Mouse (Mus musculus) liver, embryonic 13.5 days (tissue): ENCODE measurements around the gene Blzf1. TPM values are rescaled to one million over a fixed set of nuclear protein-coding genes. Genes with fewer than 3 reads are reported as not detected.
A peak's percentile ranks its signal among the peaks of the same experiment; 100 is the strongest.

Source experiments
- ATAC-seq: fragments of 200-750 bp; cut with Nextera tagmentation; 2 replicates; pipeline ENCODE4 v1.8.0; 2017; ENCODE audit warnings: low read depth, mild to moderate bottlenecking, moderate number of reproducible peaks, moderate library complexity
- DNase-seq: peaks from one replicate; pipeline ENCODE4 v3.0.0; 2022
- H3K27ac ChIP-seq: fragments of 300-500 bp; sonication (generic); 2 replicates; pipeline ENCODE4 v1.5.1; 2015; ENCODE audit warnings: moderate library complexity, mild to moderate bottlenecking, inconsistent platforms
- H3K27me3 ChIP-seq: fragments of 300-500 bp; sonication (generic); 2 replicates; pipeline ENCODE4 v1.6.1; 2015; ENCODE audit warnings: mild to moderate bottlenecking, inconsistent platforms
- H3K36me3 ChIP-seq: fragments of 300-500 bp; sonication (generic); 2 replicates; pipeline ENCODE4 v1.6.1; 2015; ENCODE audit warnings: mild to moderate bottlenecking, inconsistent platforms
- H3K4me1 ChIP-seq: fragments of 300-500 bp; sonication (generic); replicated peaks from 2 replicates; pipeline ENCODE4 v1.6.1; 2015; ENCODE audit warnings: inconsistent platforms
- H3K4me2 ChIP-seq: fragments of 300-500 bp; sonication (generic); 2 replicates; pipeline ENCODE4 v1.6.1; 2015; ENCODE audit warnings: inconsistent platforms, mild to moderate bottlenecking, moderate library complexity
- H3K4me3 ChIP-seq: fragments of 300-500 bp; sonication (generic); replicated peaks from 2 replicates; pipeline ENCODE4 v1.5.1; 2015; ENCODE audit warnings: mild to moderate bottlenecking, inconsistent platforms
- H3K9ac ChIP-seq: fragments of 300-500 bp; sonication (generic); 2 replicates; pipeline ENCODE4 v1.6.1; 2015; ENCODE audit warnings: mild to moderate bottlenecking, inconsistent platforms
- H3K9me3 ChIP-seq: fragments of 300-500 bp; sonication (generic); replicated peaks from 2 replicates; pipeline ENCODE4 v1.6.1; 2016; ENCODE audit warnings: inconsistent platforms
- WGBS: fragments of 180-500 bp; shearing (Covaris S2); methylation state at CpG from one replicate; pipeline ENCODE4 v1.1.7; 2015; ENCODE audit not compliant: insufficient replicate concordance; 5-methylcytosine and 5-hydroxymethylcytosine counted together
- polyA plus RNA-seq: library from polyadenylated mRNA; unstranded; fragments of >200 nt; fragmentation: Nextera tagmentation; extraction: Ambion mirVana; gene quantifications from 2 replicates; pipeline ENCODE4 v1.2.1, GENCODE M21; 2015

Blzf1 gene
- polyA plus RNA-seq, 1 experiment from 2014 or later = 12.1 TPM

GRCm38 (mm10) chr1:164292040-164292439 lies 15.2 kb downstream of the Blzf1 start:
- H3K9me3 ChIP-seq = no peaks in the 10 kb centered on the region
- H3K4me3 ChIP-seq = no peak overlapping the region
- DNase-seq (no peak), ATAC-seq (no peak)
- peaks cover 47% of the 10 kb centered on the region for H3K36me3 ChIP-seq
- no peaks in the 10 kb centered on the region for H3K27me3 ChIP-seq
- H3K4me1 ChIP-seq = no peaks in the 10 kb centered on the region
- H3K4me2 ChIP-seq = no peak overlapping the region
- H3K27ac ChIP-seq = no peak overlapping the region
- 78% methylated on average over 5 of the region's 5 CpGs for WGBS
- no peak overlapping the region for H3K9ac ChIP-seq

- Histone ChIP-seq H3K27ac (no peak overlapping the region), H3K4me1 (no peaks in the 10 kb centered on the region), H3K4me2 (no peak overlapping the region), H3K36me3 (peaks cover 21% of the 10 kb centered on the region), H3K9me3 (no peaks in the 10 kb centered on the region), H3K4me3 (no peak overlapping the region), H3K27me3 (no peaks in the 10 kb centered on the region), H3K9ac (no peak overlapping the region)
- 45% methylated on average over 15 of the region's 15 CpGs for WGBS
- no peak for DNase-seq
- no peak for ATAC-seq
Measured at GRCm38 (mm10) chr1:164287406-164287805, 19.9 kb downstream of the Blzf1 start.

GRCm38 (mm10) chr1:164284007-164284406 lies 23.3 kb downstream of the Blzf1 start:
- no peaks in the 10 kb centered on the region for H3K27me3 ChIP-seq
- H3K36me3 ChIP-seq = no peaks in the 10 kb centered on the region
- H3K4me1 ChIP-seq = no peaks in the 10 kb centered on the region
- DNase-seq (no peak), ATAC-seq (no peak)
- no peaks in the 10 kb centered on the region for H3K9me3 ChIP-seq
- 72% methylated on average over 3 of the region's 3 CpGs for WGBS
- no peak overlapping the region for H3K9ac ChIP-seq
- no peak overlapping the region for H3K27ac ChIP-seq
- no peak overlapping the region for H3K4me2 ChIP-seq
- no peak overlapping the region for H3K4me3 ChIP-seq

- H3K9me3 ChIP-seq = no peaks in the 10 kb centered on the region
- H3K4me2 ChIP-seq = no peak overlapping the region
- H3K27ac ChIP-seq = no peak overlapping the region
- H3K36me3 ChIP-seq = no peaks in the 10 kb centered on the region
- H3K4me3 ChIP-seq = no peak overlapping the region
- H3K4me1 ChIP-seq = peaks cover 5% of the 10 kb centered on the region
- ATAC-seq (no peak), DNase-seq (no peak)
- no peak overlapping the region for H3K9ac ChIP-seq
- H3K27me3 ChIP-seq = no peaks in the 10 kb centered on the region
- WGBS = 69% methylated on average over 4 of the region's 4 CpGs
Measured at GRCm38 (mm10) chr1:164279332-164279731, 28.0 kb downstream of the Blzf1 start.

GRCm38 (mm10) chr1:164276552-164276951 lies 30.7 kb downstream of the Blzf1 start:
- Histone ChIP-seq H3K27ac (no peak overlapping the region), H3K36me3 (no peaks in the 10 kb centered on the region), H3K9me3 (no peaks in the 10 kb centered on the region), H3K4me2 (no peak overlapping the region), H3K27me3 (no peaks in the 10 kb centered on the region), H3K4me3 (no peak overlapping the region), H3K4me1 (peaks cover 5% of the 10 kb centered on the region), H3K9ac (no peak overlapping the region)
- 77% methylated on average over 3 of the region's 3 CpGs for WGBS
- no peak for DNase-seq
- no peak for ATAC-seq

DNA sequence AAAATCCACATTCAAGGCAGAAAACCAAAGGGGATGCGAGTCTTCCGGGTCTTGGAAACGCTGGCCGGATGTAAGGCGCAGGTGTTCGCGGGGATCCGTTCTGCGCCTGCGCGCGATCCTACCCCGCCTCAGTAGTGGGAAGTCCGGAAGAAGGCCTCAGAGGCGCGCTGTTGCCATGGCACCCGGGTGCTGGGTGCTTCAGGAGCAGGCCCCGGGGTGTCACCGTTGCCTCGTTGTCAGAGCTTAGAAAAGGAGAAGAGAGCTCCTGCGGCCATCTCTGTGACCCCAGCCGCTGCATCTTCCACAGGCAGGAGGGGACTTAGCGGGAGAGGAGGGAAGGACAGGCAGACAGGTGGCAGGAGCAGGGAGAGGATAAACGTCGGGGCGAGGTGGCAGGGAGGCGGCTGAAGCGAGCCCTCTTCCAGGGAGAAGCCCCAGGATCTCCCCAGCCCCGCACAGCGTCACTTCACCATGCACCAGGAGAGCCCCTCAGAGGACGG lies 31.8 kb downstream of the Blzf1 start, which contains the start of gene Ccdc181:
Gene Ccdc181, plus strand, starts transcription at position 131 of the 500 bp plus-strand sequence.
- Histone ChIP-seq H3K27ac (peak within 1 kb of the TSS; percentile 39), H3K4me1 (peaks cover 5% of the 10 kb centered on the region), H3K36me3 (no peaks in the 10 kb centered on the region), H3K9me3 (no peaks in the 10 kb centered on the region), H3K4me2 (peak within 1 kb of the TSS; percentile 90), H3K4me3 (peak within 1 kb of the TSS; percentile 70), H3K9ac (peak within 1 kb of the TSS; percentile 74), H3K27me3 (no peaks in the 10 kb centered on the region)
- under 1% methylated on average over 31 of the region's 31 CpGs for WGBS
- DNase-seq (peak; percentile 94), ATAC-seq (peak; percentile 100)

DNA sequence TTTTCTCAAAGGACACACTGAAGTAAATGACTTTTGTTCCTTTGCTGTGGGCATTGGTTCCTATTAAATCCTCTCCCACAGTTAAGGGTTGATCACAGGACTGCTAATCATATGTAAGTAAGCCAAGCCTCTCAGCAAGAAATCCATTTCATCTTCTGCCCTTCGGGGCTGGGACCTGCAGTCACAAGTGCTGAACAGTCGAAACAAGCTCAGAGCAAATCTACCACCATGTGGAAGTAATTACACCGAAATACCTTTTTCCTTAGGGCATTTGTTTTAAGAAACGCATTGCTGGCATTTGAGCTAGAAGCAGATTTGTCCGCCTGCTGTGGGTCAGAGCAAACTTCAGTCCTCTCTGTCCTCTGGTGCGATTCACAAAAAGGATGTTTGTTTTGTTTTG lies 33.6 kb downstream of the Blzf1 start:
- Histone ChIP-seq H3K4me3 (no peak overlapping the region), H3K4me2 (no peak overlapping the region), H3K4me1 (peaks cover 5% of the 10 kb centered on the region), H3K9me3 (no peaks in the 10 kb centered on the region), H3K36me3 (no peaks in the 10 kb centered on the region), H3K27me3 (no peaks in the 10 kb centered on the region), H3K27ac (no peak overlapping the region), H3K9ac (no peak overlapping the region)
- DNase-seq (no peak), ATAC-seq (no peak)
- WGBS = 76% methylated on average over 6 of the region's 6 CpGs

- Histone ChIP-seq H3K27ac (no peak overlapping the region), H3K4me3 (no peak overlapping the region), H3K4me2 (no peak overlapping the region), H3K9ac (no peak overlapping the region), H3K27me3 (no peaks in the 10 kb centered on the region), H3K4me1 (peaks cover 4% of the 10 kb centered on the region), H3K9me3 (no peaks in the 10 kb centered on the region), H3K36me3 (0 out of 2 replicates have a peak, but pooled peaks cover 3% of the 10 kb centered on the region)
- WGBS = 82% methylated on average over 7 of the region's 7 CpGs
- DNase-seq (no peak), ATAC-seq (no peak)
Measured at GRCm38 (mm10) chr1:164270941-164271340, 36.3 kb downstream of the Blzf1 start.

DNA sequence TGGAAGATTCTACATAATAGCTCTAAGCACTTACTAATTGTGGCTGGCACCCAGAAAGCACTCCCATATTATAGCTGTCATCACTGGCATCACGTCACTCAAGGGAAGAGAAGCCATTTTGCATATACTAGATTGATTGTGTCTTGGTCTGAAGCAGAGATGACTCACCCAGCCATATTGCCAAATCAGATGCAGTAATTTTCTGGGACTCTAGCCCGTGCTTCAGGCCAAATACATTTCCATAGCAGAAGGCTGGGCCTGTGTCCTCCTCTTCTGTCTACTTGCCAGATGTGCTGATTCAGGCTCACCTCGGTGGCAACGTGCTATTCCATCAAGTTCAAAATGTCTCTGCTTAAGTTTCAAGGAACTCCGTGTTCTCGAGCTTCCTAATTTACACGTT lies 45.7 kb downstream of the Blzf1 start:
- peaks cover 76% of the 10 kb centered on the region for H3K36me3 ChIP-seq
- no peak overlapping the region for H3K4me3 ChIP-seq
- H3K9ac ChIP-seq = no peak overlapping the region
- H3K4me1 ChIP-seq = 0 out of 2 replicates have a peak, but pooled peaks cover 3% of the 10 kb centered on the region
- WGBS = 84% methylated on average over 7 of the region's 7 CpGs
- DNase-seq (no peak), ATAC-seq (no peak)
- no peak overlapping the region for H3K4me2 ChIP-seq
- no peak overlapping the region for H3K27ac ChIP-seq
- no peaks in the 10 kb centered on the region for H3K9me3 ChIP-seq
- no peaks in the 10 kb centered on the region for H3K27me3 ChIP-seq

GRCm38 (mm10) chr1:164260171-164261028 lies 46.9 kb downstream of the Blzf1 start:
- Histone ChIP-seq H3K36me3 (peaks cover 72% of the 10 kb centered on the region), H3K4me3 (no peak overlapping the region), H3K9ac (no peak overlapping the region), H3K27ac (no peak overlapping the region), H3K9me3 (no peaks in the 10 kb centered on the region), H3K4me2 (0 out of 2 replicates have a peak overlapping the region, but pooled peaks have one; percentile 8), H3K27me3 (no peaks in the 10 kb centered on the region), H3K4me1 (peaks cover 3% of the 10 kb centered on the region; the same call in 1 of the 2 replicates)
- ATAC-seq = peak; percentile 50
- 81% methylated on average over 16 of the region's 16 CpGs for WGBS
- no peak for DNase-seq

GRCm38 (mm10) chr1:164254836-164255235 lies 52.5 kb downstream of the Blzf1 start:
- H3K27me3 ChIP-seq = no peaks in the 10 kb centered on the region
- H3K9me3 ChIP-seq = no peaks in the 10 kb centered on the region
- 42% methylated on average over 3 of the region's 3 CpGs for WGBS
- no peak for DNase-seq
- peaks cover 51% of the 10 kb centered on the region for H3K4me1 ChIP-seq
- H3K36me3 ChIP-seq = peaks cover 28% of the 10 kb centered on the region
- ATAC-seq = peak; percentile 16; the same call in 1 of the 2 replicates
- no peak overlapping the region for H3K9ac ChIP-seq
- no peak overlapping the region for H3K4me3 ChIP-seq
- no peak overlapping the region for H3K4me2 ChIP-seq
- no peak overlapping the region for H3K27ac ChIP-seq
